Mouse (Mus musculus): ENCODE results near the gene BC025920.

The BC025920 gene

DNA sequence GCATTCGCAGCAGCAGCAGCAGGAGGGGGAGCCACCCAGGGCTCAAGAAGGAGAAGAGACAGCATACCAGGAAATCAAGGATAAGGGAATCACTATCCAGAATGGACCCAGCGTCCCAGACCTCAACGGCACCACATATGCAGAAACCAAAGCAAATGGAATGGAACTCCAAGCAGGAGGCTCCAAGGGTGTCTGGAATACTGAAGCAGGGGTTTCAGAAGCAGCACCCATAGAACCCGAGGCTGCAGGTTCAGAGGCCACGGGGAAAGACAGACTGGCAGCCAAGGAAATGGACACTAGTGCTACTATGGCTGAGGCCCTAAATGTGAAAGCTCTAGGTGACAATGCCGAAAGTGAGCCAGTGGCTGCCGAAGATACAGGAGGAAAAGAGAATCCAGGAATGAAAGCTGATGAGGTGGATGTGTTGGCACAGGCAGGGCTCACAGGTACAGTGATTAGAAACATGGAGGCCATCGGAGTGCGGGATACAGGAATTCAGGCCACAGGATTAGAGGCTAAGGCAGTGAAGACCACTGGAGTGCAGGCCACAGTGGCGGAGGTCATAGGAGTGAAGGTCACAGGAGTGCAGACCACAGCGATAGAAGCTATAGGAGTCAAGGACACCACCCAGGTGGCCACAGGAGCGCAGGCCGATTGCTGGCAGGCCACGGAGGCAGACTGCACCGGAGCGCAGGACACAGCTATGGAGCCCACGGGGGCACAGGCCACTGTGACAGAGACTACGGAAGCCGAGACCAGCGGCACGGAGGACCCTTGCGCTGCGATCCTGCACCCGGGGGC is 36.8 kb downstream of the BC025920 start:
- no peak for DNase-seq (ENCODE audit: low spot score in 2 of 2)

DNA sequence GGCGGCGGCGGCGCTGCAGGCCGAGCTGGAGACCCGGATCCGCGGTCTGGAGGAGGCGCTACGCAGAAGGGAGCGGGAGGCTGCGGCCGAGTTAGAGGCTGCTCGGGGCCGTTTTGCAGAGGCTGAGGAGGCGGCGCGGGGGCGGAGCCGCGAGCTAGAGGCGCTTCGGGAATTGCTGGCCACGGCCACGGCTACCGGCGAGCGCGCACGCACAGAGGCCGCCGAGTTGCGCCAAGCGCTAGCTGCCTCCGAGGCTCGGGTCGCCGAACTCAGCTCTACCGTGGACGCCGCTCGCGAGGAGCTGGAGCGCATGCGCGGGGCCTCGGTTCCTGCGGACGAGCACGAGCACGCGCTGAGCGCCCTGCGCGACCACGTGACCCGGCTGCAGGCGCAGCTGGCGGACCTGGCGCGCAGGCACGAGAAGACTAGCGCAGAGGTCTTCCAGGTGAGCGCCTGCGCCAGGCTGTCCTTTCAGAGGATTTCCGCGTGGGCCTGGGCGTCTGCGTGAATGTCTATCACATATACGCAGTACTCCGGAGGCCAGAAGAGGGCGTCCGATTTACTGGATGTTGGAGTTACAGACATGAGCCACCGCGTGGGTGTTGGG is 37.5 kb downstream of the BC025920 start:
- DNase-seq (ENCODE audit: low spot score in 2 of 2): peak; percentile 93 to 95

DNA sequence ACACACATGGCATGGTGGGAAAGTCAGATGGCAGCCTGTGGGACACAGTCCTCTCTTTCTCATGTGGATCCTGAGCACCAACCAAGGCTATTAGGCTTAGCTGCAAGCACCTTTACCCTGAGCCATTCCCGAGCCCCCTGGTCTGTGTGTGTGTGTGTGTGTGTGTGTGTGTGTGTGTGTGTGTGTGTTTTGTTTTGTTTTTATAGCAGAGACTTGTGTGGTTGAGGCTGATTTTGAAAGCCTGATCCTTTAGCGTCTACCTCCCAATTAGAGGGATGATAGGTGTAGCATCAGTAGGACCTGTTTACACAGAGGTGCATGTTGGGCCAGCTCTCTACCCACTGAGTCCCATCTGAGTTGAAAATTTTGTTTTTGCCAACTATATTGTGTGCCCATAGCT is 38.1 kb downstream of the BC025920 start:
- DNase-seq (ENCODE audit: low spot score in 2 of 2): no peak

DNA sequence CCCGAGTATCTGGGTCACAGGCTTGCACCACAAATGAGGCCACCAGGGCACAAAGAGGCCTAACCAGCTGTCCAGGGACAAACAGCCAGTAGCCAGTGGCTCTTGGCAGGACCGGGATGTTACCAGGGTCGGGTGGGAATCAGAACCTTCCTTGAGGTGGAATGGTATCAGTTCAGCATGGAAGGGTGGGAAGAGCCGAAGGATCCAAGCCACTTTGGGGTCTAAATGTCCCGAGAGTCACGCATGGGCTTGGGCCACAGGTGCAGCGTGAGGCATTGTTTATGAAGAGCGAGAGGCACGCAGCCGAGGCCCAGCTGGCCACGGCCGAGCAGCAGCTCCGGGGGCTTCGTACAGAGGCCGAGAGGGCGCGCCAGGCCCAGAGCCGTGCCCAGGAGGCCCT is 38.6 kb downstream of the BC025920 start:
- DNase-seq (ENCODE audit: low spot score in 2 of 2): peak in 1 of 2 experiments; percentile 3

DNA sequence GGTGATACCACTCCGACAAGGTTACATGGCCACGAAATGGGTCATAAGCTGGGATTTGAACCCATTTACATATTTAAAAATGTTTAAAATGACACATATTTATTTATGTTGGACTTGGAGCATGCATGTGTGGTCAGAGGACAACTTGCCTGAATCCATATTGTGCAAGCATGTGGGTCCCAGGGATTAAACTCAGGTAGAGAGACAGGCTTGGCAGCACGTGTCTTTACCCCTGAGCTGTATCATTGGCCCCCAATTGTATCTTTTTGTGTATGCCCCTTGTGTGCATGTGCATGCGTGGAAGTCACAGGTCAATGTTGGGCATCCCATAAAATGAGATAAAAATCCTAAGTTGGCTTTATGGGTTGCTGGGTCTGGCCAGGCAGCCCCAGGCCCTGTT is 39.3 kb downstream of the BC025920 start:
- DNase-seq (ENCODE audit: low spot score in 2 of 2): no peak

DNA sequence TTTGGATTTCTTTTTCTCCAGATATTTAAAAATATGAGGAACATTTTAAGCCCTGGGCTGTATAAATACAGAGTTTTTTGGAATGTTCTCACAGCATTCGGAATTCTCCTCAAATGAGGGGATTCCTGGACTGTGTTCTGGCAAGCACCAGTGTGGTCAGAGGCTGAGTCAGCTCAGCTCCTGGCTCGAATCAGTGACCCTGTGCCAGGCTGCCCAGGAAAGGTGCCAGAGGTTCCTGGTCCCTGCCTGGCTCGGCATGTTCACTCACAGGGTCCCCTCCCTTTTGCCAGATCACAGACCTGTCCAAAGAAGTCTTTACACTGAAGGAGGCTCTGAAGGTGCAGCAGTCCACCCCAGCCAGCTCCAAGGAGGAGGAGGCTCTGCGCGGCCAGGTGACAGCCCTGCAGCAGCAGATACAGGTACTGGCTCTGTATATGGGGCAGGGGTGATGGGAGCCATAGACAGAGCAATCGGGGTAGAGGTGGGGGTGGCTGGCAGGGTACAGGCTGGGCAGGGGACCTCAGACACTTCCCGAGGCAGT is 40.0 kb downstream of the BC025920 start:
- DNase-seq (ENCODE audit: low spot score in 2 of 2): no peak

DNA sequence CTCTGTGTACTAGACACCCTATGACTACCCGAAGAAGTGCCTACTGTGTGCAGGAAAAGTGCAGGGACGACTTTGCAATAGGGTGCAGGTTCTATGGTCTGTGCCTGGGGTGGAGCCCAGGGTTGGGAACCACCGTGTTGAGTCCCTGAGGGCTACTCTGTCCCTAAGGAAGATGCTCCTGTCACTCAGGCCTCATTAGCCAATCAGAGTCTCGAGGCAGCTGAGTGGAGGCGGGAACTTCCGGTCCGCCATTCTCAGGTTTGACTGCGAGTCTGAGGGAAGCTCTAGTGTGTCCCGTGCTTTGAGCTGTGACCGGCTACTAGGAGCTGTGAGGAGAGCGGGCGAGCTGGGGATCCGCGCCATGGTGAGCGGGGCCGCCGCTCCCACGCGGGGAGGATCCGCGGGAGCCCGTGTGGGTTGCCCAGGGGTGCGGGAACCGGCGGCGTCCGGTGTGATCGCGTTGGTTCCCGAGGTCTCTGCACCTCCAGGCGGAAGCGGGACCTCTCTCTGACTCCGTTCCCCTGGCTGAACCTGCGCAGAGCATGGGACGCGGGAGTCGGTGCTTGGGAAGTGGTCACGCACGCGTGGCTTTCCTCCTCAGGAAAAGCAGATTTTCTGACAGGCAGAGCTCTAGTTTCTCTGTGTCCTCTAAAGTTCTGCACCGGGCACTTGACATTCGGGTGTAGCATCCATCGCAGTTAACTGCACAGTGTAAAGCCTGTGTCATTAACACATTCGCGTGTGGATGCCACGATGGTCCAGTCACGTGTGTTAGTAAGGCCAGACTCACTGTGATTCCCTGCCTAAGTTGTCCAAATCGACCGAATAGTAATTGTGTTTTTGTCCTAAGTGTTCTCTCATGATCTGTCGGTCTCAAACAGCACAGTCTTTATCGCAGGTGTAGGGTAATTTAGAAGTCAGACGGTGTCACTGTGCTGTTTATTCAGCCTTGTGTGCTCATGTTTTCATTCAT is 43.0 kb downstream of the BC025920 start, which contains the start of gene Gm10778:
Gene Gm10778, plus strand, starts transcription at position 257 of the 973 bp plus-strand sequence.
- DNase-seq (ENCODE audit: low spot score in 2 of 2): peak; percentile 87 to 88

DNA sequence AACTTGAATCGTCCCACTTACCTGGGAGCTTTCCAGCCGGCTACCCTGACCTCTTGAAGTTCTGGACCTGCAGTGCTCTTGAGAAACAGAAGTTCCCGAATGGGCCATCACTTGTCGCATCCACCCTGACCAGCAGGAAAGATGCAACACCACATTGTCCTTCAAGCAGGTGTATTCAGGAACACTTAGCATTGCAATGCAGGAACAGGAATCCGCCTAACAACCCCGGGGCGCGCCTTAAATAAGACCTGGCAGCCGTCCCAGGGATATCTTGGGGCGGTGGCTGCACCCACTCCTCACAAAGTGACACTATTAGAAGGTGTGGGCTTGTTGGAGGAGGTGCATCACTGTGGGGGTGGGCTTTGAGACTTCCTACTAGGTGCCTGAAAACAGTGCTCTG is 49.1 kb downstream of the BC025920 start:
- DNase-seq (ENCODE audit: low spot score in 2 of 2): no peak

DNA sequence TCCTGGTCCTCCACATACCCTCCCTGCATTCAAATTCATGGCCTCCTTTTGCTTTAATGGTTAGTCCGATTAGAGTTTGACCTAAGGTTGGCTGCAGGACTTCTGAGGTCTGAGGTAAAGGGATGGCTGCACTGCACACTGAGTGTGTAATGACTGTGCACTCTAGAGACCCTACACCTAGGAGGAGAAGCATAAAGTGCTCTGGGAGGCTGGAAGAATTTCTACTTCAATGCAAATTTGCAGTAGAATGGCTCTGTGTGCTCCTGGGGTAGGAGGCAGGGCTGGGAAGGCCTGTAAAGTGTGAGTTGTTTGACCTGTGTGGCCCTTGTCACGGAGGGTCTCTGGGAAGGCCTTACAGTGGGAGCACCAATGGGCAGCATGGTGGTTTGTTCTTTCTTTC is 50.1 kb downstream of the BC025920 start:
- no peak for DNase-seq (ENCODE audit: low spot score in 2 of 2)
